Mouse (Mus musculus) intestine, postnatal 0 days (tissue): ENCODE results near the gene Plxdc2. TPM values are rescaled to one million over a fixed set of nuclear protein-coding genes. Genes with fewer than 3 reads are reported as not detected.

Experiments
- ATAC-seq: fragments of 200-750 bp; cut with Nextera tagmentation; 2 replicates; pipeline ENCODE4 v1.8.0; 2017; ENCODE audit warnings: mild to moderate bottlenecking, moderate TSS enrichment, moderate library complexity
- H3K27ac ChIP-seq: fragments of 300-500 bp; sonication (generic); 2 replicates; pipeline ENCODE4 v1.5.1; 2014; ENCODE audit warnings: mild to moderate bottlenecking, low read depth, low read length, moderate library complexity
- H3K27me3 ChIP-seq: fragments of 300-500 bp; sonication (generic); replicated peaks from 2 replicates; pipeline ENCODE4 v1.6.1; 2014; ENCODE audit warnings: low read length, mixed read lengths; ENCODE audit not compliant: control insufficient read depth, insufficient read depth
- H3K36me3 ChIP-seq: fragments of 300-500 bp; sonication (generic); 2 replicates; pipeline ENCODE4 v1.6.1; 2014; ENCODE audit warnings: mild to moderate bottlenecking, moderate library complexity; ENCODE audit not compliant: control insufficient read depth, insufficient read depth
- H3K4me1 ChIP-seq: fragments of 300-500 bp; sonication (generic); replicated peaks from 2 replicates; pipeline ENCODE4 v1.6.1; 2014; ENCODE audit warnings: antibody characterized with exemption, low read length, mixed read lengths; ENCODE audit not compliant: control insufficient read depth, insufficient read depth
- H3K4me2 ChIP-seq: fragments of 300-500 bp; sonication (generic); replicated peaks from 2 replicates; pipeline ENCODE4 v1.6.1; 2014; ENCODE audit warnings: low read depth, mild to moderate bottlenecking, moderate library complexity
- H3K4me3 ChIP-seq: fragments of 300-500 bp; sonication (generic); 2 replicates; pipeline ENCODE4 v1.5.1; 2014; ENCODE audit warnings: low read depth, low read length
- H3K9ac ChIP-seq: fragments of 300-500 bp; sonication (generic); 2 replicates; pipeline ENCODE4 v1.6.1; 2014; ENCODE audit warnings: mild to moderate bottlenecking, low read depth, low read length
- H3K9me3 ChIP-seq: fragments of 300-500 bp; sonication (generic); 2 replicates; pipeline ENCODE4 v1.6.1; 2016; ENCODE audit warnings: mixed run types; ENCODE audit not compliant: control insufficient read depth
- CTCF ChIP-seq: sonication (generic); IDR thresholded peaks from 2 replicates; pipeline ENCODE4 v1.5.1; 2016; ENCODE audit warnings: low read depth, mild to moderate bottlenecking, control low read depth, antibody characterized with exemption, moderate library complexity
- WGBS: fragments of 180-500 bp; shearing (Covaris S2); extraction: QIAGEN DNeasy Blood & Tissue Kit; methylation state at CpG from one replicate; pipeline ENCODE4 v1.1.7; 2014; 5-methylcytosine and 5-hydroxymethylcytosine counted together
- polyA plus RNA-seq: library from polyadenylated mRNA; unstranded; fragments of >200 nt; fragmentation: Nextera tagmentation; extraction: Ambion mirVana; gene quantifications from 2 replicates; pipeline ENCODE4 v1.2.1, GENCODE M21; 2015

The Plxdc2 gene
- polyA plus RNA-seq, 1 experiment from 2014 or later: 4.2 TPM

DNA sequence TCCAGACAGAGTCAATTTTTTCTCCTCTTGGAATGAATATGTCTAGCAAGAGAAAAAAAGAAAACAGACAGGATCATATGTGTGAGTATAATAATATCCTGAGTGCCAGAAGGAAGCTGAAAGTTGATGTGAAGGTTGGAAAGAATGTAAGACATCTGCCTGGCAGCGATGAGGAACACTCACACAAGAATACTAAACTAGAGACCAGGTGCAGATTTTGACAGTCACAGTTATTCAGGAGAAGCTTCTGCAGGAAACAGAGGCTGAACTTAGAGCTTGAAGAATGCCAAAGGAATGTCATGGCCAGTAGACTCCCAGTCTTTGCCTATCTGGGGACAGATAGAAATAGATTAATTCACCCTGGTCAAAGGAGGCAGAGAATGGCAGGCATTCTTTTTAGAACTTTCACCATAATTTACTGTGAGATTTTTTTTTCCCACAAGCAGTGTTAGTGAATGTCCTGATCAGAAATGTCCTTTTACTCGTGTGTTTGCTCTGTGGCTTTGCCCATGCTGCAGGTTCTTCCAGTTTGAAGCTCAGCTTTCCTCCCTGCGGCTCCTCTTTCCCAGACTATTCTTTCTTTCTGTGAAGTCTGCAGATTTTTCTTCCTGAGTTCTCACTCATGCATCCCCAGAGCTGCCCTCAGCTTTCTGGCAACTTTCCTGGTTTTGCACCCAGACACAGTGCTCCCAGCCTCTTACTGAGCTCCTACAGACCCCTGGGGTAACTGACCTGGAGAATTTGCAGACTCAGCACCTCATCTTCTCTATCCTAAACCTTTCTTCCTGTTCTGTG lies 251.9 kb downstream of the Plxdc2 start:
- no peak overlapping the region for H3K27ac ChIP-seq
- no peak for TF ChIP-seq CTCF
- WGBS: 33% methylated on average over 3 of the region's 3 CpGs

GRCm38 (mm10) chr2:16642061-16642460 lies 286.0 kb downstream of the Plxdc2 start:
- H3K4me3 ChIP-seq: no peak overlapping the region
- no peak overlapping the region for H3K27ac ChIP-seq
- ATAC-seq: no peak
- H3K9me3 ChIP-seq: no peaks in the 10 kb centered on the region
- H3K4me2 ChIP-seq: no peak overlapping the region
- no peak overlapping the region for H3K9ac ChIP-seq
- no peak for TF ChIP-seq CTCF
- H3K36me3 ChIP-seq: no peaks in the 10 kb centered on the region
- no peaks in the 10 kb centered on the region for H3K4me1 ChIP-seq
- 79% methylated on average over 3 of the region's 3 CpGs for WGBS
- no peaks in the 10 kb centered on the region for H3K27me3 ChIP-seq

More for the DNA sequence above, 251.9 kb downstream of the Plxdc2 start:
- Histone ChIP-seq H3K27me3 (no peaks in the 10 kb centered on the region), H3K9ac (no peak overlapping the region), H3K36me3 (no peaks in the 10 kb centered on the region), H3K4me3 (no peak overlapping the region), H3K4me2 (no peak overlapping the region), H3K9me3 (no peaks in the 10 kb centered on the region), H3K4me1 (no peaks in the 10 kb centered on the region)
- ATAC-seq: no peak

DNA sequence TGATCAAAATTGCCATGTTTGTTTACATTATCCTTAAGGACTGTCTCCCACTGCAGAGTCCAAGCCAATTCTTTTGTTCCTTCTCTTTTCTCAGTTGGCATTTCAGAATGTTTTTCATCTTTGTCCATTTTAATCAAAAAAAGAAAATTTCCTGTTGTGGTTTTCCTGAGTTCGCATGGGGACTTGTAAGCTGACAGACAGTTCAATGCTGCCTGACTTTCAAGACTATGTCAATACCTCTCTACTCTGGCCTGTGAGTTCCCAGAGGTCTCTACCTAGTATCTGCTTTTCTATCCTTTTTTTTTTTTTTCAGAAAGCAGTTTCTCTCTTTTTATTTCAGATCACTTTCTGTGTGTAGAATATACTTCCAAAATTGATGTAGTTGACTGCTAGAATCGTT lies 295.6 kb downstream of the Plxdc2 start:
- Histone ChIP-seq H3K27me3 (no peaks in the 10 kb centered on the region), H3K4me1 (no peaks in the 10 kb centered on the region), H3K27ac (no peak overlapping the region), H3K36me3 (no peaks in the 10 kb centered on the region), H3K9me3 (no peaks in the 10 kb centered on the region), H3K4me3 (no peak overlapping the region), H3K4me2 (no peak overlapping the region), H3K9ac (no peak overlapping the region)
- no peak for TF ChIP-seq CTCF
- no peak for ATAC-seq
- WGBS: 90% methylated on average over 2 of the region's 2 CpGs

DNA sequence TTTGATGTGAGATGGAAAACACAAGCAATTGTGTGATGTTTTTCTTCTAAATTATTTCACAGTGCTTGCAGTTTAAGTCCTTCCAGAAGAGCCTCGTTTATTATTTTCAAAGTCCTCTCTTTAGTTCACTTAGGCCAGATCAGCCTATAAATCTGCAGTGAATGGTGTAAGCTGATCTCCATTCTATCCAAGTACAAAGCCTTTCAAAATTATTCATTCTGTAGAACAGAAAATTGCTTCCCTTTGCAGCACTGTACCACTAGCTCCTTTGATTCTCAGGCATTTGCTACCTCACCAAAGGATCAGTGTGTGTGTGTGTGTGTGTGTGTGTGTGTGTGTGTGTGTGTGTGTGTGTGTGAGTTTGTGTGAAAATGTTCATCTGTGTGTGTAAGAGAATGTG lies 308.4 kb downstream of the Plxdc2 start:
- Histone ChIP-seq H3K36me3 (no peaks in the 10 kb centered on the region), H3K27me3 (no peaks in the 10 kb centered on the region), H3K4me2 (no peak overlapping the region), H3K4me1 (no peaks in the 10 kb centered on the region), H3K4me3 (no peak overlapping the region), H3K9ac (no peak overlapping the region), H3K27ac (no peak overlapping the region), H3K9me3 (no peaks in the 10 kb centered on the region)
- WGBS: 50% methylated on average over 1 of the region's 1 CpGs
- TF ChIP-seq CTCF: no peak
- ATAC-seq: no peak

GRCm38 (mm10) chr2:16668391-16668790 lies 312.3 kb downstream of the Plxdc2 start:
- Histone ChIP-seq H3K9ac (no peak overlapping the region), H3K27me3 (no peaks in the 10 kb centered on the region), H3K27ac (no peak overlapping the region), H3K4me1 (no peaks in the 10 kb centered on the region), H3K36me3 (no peaks in the 10 kb centered on the region), H3K4me2 (no peak overlapping the region), H3K9me3 (no peaks in the 10 kb centered on the region), H3K4me3 (no peak overlapping the region)
- no peak for TF ChIP-seq CTCF
- no peak for ATAC-seq
- 95% methylated on average over 1 of the region's 1 CpGs for WGBS

DNA sequence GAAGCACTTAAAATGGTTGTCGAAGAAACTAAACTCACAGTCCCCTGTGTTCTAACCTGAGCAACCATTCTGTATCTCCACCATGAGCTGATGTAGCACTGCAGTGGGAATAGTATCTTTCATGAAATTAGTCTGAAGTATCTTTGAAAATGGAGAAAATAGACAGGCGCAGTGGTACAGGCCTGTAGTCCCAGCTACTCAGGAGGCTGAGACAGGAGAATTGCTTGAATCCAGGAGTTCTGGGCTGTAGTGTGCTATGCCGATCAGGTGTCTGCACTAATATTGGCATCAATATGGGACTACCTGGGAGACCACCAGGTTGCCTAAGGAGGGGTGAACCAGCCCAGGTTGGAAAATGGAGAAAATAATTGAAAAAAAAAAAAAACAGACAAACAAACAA lies 326.8 kb downstream of the Plxdc2 start:
- ATAC-seq: no peak

GRCm38 (mm10) chr2:16683739-16684138 lies 327.6 kb downstream of the Plxdc2 start:
- H3K4me2 ChIP-seq: no peak overlapping the region
- H3K9ac ChIP-seq: no peak overlapping the region
- H3K9me3 ChIP-seq: no peaks in the 10 kb centered on the region
- no peak overlapping the region for H3K27ac ChIP-seq
- H3K27me3 ChIP-seq: no peaks in the 10 kb centered on the region
- no peak overlapping the region for H3K4me3 ChIP-seq
- H3K4me1 ChIP-seq: no peaks in the 10 kb centered on the region
- TF ChIP-seq CTCF: no peak
- no peak for ATAC-seq
- 80% methylated on average over 3 of the region's 3 CpGs for WGBS
- no peaks in the 10 kb centered on the region for H3K36me3 ChIP-seq

More for the DNA sequence above, 326.8 kb downstream of the Plxdc2 start:
- Histone ChIP-seq H3K27ac (no peak overlapping the region), H3K4me2 (no peak overlapping the region), H3K9ac (no peak overlapping the region), H3K27me3 (no peaks in the 10 kb centered on the region), H3K4me3 (no peak overlapping the region), H3K9me3 (no peaks in the 10 kb centered on the region), H3K36me3 (no peaks in the 10 kb centered on the region), H3K4me1 (no peaks in the 10 kb centered on the region)
- no peak for TF ChIP-seq CTCF
- 93% methylated on average over 3 of the region's 3 CpGs for WGBS
